Mouse (Mus musculus): ENCODE measurements around the gene Rps6kc1.

The Rps6kc1 gene

DNA sequence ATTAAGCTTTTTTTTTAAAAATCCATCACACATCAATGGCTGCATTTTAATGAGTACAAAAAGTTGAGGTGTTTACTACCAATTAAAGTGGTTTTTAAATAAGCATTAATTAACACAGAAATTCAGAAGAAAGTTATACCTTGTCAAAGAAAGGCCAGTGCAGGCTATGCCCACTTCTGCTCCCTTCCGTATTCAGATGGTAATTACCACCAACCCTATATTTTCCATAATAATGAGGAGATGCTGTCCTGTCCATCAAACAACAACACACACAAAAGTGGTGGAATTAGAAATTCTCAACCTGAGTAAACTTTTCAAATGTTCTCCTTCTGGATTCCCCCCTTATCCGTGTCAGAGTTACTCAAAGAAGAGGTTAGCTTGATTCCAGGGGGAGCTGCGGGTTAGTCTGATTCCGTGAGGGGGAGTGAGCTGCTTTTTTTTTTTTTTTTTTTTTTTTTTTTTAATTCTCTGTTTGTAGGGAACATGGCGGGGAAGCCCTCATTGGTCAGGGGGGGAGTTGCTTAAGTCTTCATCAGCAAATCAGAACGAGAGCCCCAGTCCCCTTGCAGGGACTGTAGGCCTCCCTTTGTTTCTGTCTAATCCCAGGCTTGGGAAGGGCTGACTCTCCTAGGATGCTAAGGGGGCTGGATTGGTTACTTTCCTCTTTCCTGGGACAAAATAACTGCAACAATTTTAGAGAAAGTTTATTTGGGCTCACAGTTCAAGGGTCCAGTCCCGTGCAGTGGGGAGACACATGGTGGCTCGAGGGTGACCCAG is 159.6 kb downstream of the Rps6kc1 start:
- no peak for DNase-seq

- no peak for DNase-seq
These were observed 162.6 kb downstream of the Rps6kc1 start for GRCm38 (mm10) chr1:190748937-190749336.

GRCm38 (mm10) chr1:190741421-190741820 is 170.1 kb downstream of the Rps6kc1 start:
- no peak for DNase-seq

DNA sequence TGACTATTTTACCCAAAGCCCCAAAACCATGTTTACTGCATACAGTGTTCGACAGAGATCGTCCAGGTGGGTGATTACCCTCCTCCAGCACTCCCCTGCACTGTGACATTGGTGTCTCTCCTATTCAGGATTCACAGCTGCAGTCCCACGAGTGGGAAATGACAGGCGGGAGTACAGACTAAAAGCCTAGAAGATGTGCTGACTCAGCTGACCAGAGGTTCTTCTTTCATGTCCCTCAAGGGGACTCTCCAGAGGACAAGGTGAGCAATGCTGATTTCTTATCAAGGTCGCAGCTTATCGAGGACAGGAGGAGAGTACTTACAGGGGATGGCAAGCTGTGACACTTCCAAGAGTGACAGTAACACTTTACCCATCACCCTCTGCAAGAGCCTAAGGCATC is 178.8 kb downstream of the Rps6kc1 start:
- DNase-seq = no peak

- no peak for DNase-seq
These were observed 182.0 kb downstream of the Rps6kc1 start for GRCm38 (mm10) chr1:190729516-190730088.

GRCm38 (mm10) chr1:190728111-190728651 is 183.4 kb downstream of the Rps6kc1 start:
- no peak for DNase-seq

DNA sequence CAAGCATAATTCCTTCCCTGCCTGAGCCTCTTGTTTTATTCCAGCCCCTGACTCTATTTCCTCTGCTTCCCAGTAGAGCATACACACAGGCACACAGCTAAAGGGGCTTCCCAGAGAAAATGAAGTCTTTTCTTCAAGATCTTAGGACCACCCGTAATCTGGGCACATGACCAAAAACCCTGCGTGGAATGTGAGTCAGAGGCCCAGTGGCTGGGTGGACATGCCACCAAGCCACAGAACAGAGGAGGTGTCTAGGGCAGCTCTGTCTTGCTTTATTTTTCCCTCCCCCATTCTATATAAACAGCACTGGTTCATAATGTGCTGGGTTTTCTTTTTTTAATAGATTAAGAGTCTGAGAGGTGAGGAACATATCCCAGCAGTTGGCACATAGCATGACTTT is 184.2 kb downstream of the Rps6kc1 start:
- DNase-seq = no peak

DNA sequence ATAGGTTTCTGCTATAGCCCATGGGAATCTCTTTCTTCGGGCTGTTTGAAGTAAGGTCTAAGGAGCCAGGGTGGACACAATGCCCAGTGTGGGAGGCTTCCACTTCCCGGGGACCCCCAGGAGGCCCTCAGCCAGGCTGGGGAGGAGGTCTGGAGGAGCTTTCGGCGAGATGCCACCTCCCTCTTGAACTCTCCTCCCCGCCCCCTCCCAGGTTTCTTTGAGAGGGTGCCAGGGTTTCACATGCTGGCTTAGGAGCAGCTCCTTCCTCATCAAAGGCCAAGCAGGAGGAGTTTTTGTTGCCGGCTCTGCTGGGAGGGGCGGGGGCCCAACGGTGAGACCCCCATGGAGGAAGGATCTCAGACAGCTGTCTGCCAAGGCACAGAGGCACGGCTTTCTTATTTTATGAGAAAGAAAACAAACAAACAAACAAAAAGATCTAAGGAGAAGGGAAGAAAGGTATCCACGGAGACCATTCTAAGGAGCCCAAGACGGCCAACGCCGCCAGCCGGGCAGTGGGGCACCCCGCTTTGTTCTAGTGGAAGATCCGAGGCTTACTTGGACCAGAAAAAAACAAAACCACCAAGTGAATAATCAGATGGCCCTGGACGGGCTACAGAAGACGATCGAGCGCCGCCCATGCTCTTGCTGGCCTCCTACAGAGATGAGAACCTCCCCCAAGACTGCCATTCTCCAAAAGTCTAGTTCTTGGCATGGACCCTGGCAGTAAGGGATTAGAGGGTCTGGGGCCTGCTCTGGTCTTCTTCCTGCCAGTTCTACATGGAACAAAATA is 186.8 kb downstream of the Rps6kc1 start:
- no peak for DNase-seq

- no peak for DNase-seq
These were observed 187.6 kb downstream of the Rps6kc1 start for GRCm38 (mm10) chr1:190723926-190724430.

DNA sequence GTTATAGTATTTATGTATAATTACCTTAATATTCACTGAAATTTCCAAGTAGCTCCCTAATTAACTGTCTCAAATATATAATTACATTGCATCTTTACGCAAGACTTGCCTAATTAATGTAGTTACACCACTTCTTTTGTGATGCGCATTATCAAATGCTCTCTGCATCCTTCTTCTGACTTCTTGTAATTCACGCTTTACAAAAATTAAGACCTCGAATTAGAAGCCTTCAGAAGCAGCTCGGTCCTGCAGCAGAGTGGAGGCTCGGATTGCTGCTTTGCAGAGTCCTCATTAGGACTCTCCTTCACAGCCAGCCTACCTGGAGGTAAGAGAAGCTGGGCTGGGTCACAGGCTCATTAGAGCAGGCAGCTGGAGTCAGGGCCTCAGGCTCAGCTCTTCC is 197.7 kb downstream of the Rps6kc1 start:
- DNase-seq = no peak

- DNase-seq = no peak
These were observed 214.0 kb downstream of the Rps6kc1 start for GRCm38 (mm10) chr1:190697576-190697975.

- no peak for DNase-seq
These were observed 216.0 kb downstream of the Rps6kc1 start for GRCm38 (mm10) chr1:190695589-190695988.

DNA sequence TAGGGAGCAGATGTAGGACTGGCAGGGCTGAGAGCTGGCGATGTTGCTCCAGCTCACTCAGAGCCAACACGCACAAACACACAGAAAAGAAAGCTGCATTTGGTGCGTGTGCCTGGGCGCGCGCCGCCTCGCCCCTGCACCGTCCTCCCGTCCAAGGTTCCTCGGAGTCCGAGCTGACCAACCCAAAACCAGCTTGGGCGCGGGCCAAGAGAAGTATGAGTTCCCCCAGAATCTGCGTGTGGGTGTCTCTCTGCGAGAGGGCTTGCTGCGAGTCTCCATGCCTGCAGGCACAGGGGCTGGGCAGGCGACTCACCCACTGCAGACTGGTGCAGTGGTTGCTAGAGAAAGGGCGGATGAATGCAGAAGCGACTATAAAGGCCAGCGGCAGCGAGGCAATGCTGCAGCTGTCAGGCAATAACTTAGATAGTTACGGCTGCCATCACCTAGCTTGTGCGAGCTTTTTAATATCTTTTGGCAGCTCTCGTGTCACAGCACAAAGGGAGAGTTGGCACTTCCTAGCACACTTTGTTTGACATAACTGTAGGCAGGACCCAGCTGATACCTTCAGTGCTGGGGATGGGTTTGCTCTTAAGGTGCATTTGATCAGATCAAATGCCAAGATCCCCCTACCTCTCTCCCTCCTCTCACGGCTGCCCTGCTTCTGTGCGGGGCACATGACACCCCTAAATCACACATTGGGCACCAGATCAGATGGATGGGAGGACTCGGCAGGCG is 220.9 kb downstream of the Rps6kc1 start:
- DNase-seq = no peak

DNA sequence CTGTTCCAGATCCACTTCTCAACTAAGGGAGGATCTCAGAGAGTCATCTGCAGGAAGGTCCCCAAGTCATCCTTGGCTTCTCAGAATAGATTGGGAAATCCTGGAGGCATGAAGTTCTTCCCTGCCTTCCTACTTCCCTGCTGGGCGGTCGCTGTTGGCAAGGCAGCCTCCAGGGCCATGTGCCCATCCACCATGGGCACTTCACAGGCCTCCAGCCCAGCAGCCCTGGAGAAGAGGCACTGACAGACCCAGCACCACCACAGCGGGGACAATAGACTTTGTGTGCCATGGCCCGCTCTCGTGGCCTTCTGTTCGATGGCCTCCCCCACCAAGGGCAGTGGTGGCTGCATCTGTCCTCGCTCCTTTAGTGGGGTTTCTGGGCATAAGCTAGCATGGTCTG is 228.5 kb downstream of the Rps6kc1 start:
- no peak for DNase-seq

- DNase-seq = no peak
These were observed 229.3 kb downstream of the Rps6kc1 start for GRCm38 (mm10) chr1:190682021-190682926.

DNA sequence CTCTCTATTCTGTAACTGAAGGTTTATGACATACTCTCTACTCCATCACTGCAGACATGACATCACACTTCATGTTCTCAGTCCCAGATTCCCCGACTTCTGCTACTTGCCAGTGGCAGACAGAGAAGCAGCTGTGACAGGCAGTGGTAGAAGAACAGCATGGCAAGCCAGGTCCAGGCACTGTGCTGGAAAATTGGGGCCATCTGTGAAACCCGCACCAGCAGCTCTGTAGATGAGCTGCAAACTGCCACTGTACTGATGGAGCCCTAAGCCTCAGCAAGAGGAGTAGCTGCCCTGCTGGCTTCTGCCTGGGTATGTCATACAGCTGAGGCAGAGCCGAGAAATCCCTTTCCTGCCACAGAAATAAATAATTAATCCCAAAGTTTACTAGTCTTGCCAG is 236.1 kb downstream of the Rps6kc1 start:
- DNase-seq = no peak

- no peak for DNase-seq
These were observed 242.5 kb downstream of the Rps6kc1 start for GRCm38 (mm10) chr1:190669099-190669498.

GRCm38 (mm10) chr1:190667821-190668220 is 243.7 kb downstream of the Rps6kc1 start:
- DNase-seq = no peak

GRCm38 (mm10) chr1:190667326-190667725 is 244.2 kb downstream of the Rps6kc1 start:
- DNase-seq = no peak

GRCm38 (mm10) chr1:190665490-190665875 is 246.1 kb downstream of the Rps6kc1 start:
- no peak for DNase-seq

- no peak for DNase-seq
These were observed 246.6 kb downstream of the Rps6kc1 start for GRCm38 (mm10) chr1:190664767-190665489.

All from B cell, adult 2 months (primary cell).